Mouse (Mus musculus): Measurements from ENCODE around the gene Gls2. TPM values are rescaled to one million over a fixed set of nuclear protein-coding genes. Genes with fewer than 3 reads are reported as not detected.

Gls2 gene
- polyA plus RNA-seq, 1 experiment = 3.2 TPM

- WGBS = under 1% methylated on average over 58 of the region's 58 CpGs
- Histone ChIP-seq H3K4me3 (replicated peaks; ENCODE audit: control insufficient read depth, low read depth, low read length) (peak within 1 kb of the TSS; percentile 73), H3K27ac (ENCODE audit: control insufficient read depth, insufficient read depth, low read depth, low read length, poor library complexity) (peak within 1 kb of the TSS; percentile 76), H3K4me1 (ENCODE audit: control insufficient read depth, insufficient read depth, low read length) (no peaks in the 10 kb centered on the region; the same call in 1 of the 2 replicates)
- peak; percentile 92 for TF ChIP-seq POLR2A (IDR thresholded peaks at IDR 0.05; ENCODE audit: borderline replicate concordance, control insufficient read depth, low read depth, low read length)
- no peak for TF ChIP-seq CTCF (IDR thresholded peaks at IDR 0.05; ENCODE audit: control insufficient read depth, insufficient read depth, low read length)
Measured at GRCm38 (mm10) chr10:128231697-128232419, 37.6 kb downstream of the Gls2 start, which contains the start of gene Timeless. Gene Timeless (plus strand): TSS chr10:128232065.

GRCm38 (mm10) chr10:128232420-128232985 lies 38.2 kb downstream of the Gls2 start:
- under 1% methylated on average over 14 of the region's 14 CpGs for WGBS
- Histone ChIP-seq H3K27ac (ENCODE audit: control insufficient read depth, insufficient read depth, low read depth, low read length, poor library complexity) (peak overlapping the region; percentile 76), H3K4me3 (replicated peaks; ENCODE audit: control insufficient read depth, low read depth, low read length) (peak overlapping the region; percentile 73), H3K4me1 (ENCODE audit: control insufficient read depth, insufficient read depth, low read length) (no peaks in the 10 kb centered on the region; the same call in 1 of the 2 replicates)
- TF ChIP-seq CTCF (IDR thresholded peaks at IDR 0.05; ENCODE audit: control insufficient read depth, insufficient read depth, low read length) (peak; percentile 71), POLR2A (IDR thresholded peaks at IDR 0.05; ENCODE audit: borderline replicate concordance, control insufficient read depth, low read depth, low read length) (no peak)

- 78% methylated on average over 4 of the region's 4 CpGs for WGBS
- Histone ChIP-seq H3K4me1 (ENCODE audit: control insufficient read depth, insufficient read depth, low read length) (peaks cover 4% of the 10 kb centered on the region; the same call in 1 of the 2 replicates), H3K4me3 (replicated peaks; ENCODE audit: control insufficient read depth, low read depth, low read length) (no peak overlapping the region), H3K27ac (ENCODE audit: control insufficient read depth, insufficient read depth, low read depth, low read length, poor library complexity) (no peak overlapping the region)
- TF ChIP-seq POLR2A (IDR thresholded peaks at IDR 0.05; ENCODE audit: borderline replicate concordance, control insufficient read depth, low read depth, low read length) (no peak), CTCF (IDR thresholded peaks at IDR 0.05; ENCODE audit: control insufficient read depth, insufficient read depth, low read length) (no peak)
Measured at GRCm38 (mm10) chr10:128236321-128236720, 42.1 kb downstream of the Gls2 start.

DNA sequence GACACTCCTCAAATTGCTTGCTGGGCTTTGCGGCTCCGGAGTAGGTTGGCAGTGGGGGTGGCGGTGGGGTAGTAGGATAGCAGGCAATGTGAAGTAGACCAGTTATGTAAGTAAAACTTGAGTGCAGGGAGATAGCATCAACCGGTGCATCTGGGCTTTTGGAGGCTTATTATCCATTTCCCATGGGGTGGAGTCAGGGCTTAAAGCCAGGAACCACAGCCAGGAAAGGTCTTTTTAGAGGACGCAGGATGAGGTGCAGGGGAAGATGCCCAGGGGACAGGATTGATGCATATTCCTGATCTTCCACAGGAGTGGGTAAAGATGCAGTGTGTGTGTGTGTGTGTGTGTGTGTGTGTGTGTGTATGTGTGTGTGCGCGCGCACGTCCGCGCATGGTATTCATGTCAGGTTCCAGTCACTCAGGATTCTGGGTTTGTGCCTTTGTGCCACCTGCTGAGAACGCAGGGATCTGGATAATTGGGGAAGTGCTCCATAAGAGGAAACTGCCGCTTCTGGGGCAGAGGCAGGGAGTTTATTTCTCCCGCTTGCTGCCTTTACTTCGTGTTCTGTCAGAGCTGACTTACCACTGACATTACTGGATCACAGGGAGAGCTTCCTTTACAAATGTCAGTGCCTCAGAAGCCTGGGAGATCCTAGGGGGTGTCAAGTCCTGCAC lies 43.7 kb downstream of the Gls2 start:
- 59% methylated on average over 15 of the region's 15 CpGs for WGBS
- TF ChIP-seq CTCF (IDR thresholded peaks at IDR 0.05; ENCODE audit: control insufficient read depth, insufficient read depth, low read length) (no peak), POLR2A (IDR thresholded peaks at IDR 0.05; ENCODE audit: borderline replicate concordance, control insufficient read depth, low read depth, low read length) (no peak)
- H3K4me1 ChIP-seq (ENCODE audit: control insufficient read depth, insufficient read depth, low read length) = peaks cover 4% of the 10 kb centered on the region; the same call in 1 of the 2 replicates
- peak overlapping the region; percentile 17; the same call in 1 of the 2 replicates for H3K27ac ChIP-seq (ENCODE audit: control insufficient read depth, insufficient read depth, low read depth, low read length, poor library complexity)
- H3K4me3 ChIP-seq (replicated peaks; ENCODE audit: control insufficient read depth, low read depth, low read length) = no peak overlapping the region

DNA sequence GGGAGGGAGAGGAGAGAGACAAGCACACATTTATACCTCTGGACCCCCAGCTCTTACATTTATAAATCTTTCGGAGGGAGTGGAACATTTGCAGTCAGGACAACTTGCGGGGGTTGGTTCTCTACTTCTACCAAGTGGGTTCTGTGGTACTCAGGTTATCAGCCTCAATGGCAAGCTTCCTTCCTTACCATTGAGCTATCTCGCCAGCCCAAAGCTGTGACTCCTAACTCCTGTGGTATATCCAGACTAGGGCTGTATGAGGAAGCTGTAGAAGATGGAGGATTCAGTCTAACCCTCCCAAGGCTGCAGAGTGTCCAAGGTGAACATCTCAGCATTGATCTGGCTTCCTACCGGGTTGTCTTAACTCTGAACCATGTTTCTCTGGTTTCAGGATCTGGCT lies 44.9 kb downstream of the Gls2 start:
- TF ChIP-seq CTCF (IDR thresholded peaks at IDR 0.05; ENCODE audit: control insufficient read depth, insufficient read depth, low read length) (no peak), POLR2A (IDR thresholded peaks at IDR 0.05; ENCODE audit: borderline replicate concordance, control insufficient read depth, low read depth, low read length) (no peak)
- no peak overlapping the region for H3K4me3 ChIP-seq (replicated peaks; ENCODE audit: control insufficient read depth, low read depth, low read length)
- peaks cover 4% of the 10 kb centered on the region; the same call in 1 of the 2 replicates for H3K4me1 ChIP-seq (ENCODE audit: control insufficient read depth, insufficient read depth, low read length)
- 68% methylated on average over 4 of the region's 4 CpGs for WGBS
- H3K27ac ChIP-seq (ENCODE audit: control insufficient read depth, insufficient read depth, low read depth, low read length, poor library complexity) = no peak overlapping the region

- H3K4me3 ChIP-seq (replicated peaks; ENCODE audit: control insufficient read depth, low read depth, low read length) = no peak overlapping the region
Measured at GRCm38 (mm10) chr10:128240131-128240530, 45.9 kb downstream of the Gls2 start.

GRCm38 (mm10) chr10:128243252-128243651 lies 49.0 kb downstream of the Gls2 start:
- 91% methylated on average over 8 of the region's 8 CpGs for WGBS

More at GRCm38 (mm10) chr10:128240131-128240530, 45.9 kb downstream of the Gls2 start:
- WGBS = 77% methylated on average over 18 of the region's 18 CpGs
- TF ChIP-seq CTCF (IDR thresholded peaks at IDR 0.05; ENCODE audit: control insufficient read depth, insufficient read depth, low read length) (no peak), POLR2A (IDR thresholded peaks at IDR 0.05; ENCODE audit: borderline replicate concordance, control insufficient read depth, low read depth, low read length) (no peak)
- Histone ChIP-seq H3K4me1 (ENCODE audit: control insufficient read depth, insufficient read depth, low read length) (peaks cover 4% of the 10 kb centered on the region; the same call in 1 of the 2 replicates), H3K27ac (ENCODE audit: control insufficient read depth, insufficient read depth, low read depth, low read length, poor library complexity) (no peak overlapping the region)

DNA sequence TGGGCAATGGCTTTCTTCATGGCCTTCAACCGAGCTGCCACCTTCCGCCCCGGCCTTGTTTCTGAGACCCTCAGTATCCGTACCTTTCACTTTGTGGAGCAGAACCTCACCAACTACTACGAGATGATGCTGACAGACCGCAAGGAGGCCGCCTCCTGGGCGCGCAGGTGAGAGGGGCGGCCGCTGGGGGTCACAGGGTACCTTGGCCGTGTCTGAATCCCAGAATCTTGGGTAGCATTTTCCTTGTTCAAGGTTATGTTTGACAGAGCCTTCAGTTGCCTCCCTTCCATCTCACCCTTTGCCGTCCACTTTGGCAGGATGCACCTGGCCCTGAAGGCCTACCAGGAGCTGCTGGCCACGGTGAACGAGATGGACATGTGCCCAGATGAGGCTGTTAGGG lies 49.9 kb downstream of the Gls2 start:
- Histone ChIP-seq H3K4me1 (ENCODE audit: control insufficient read depth, insufficient read depth, low read length) (no peaks in the 10 kb centered on the region), H3K4me3 (replicated peaks; ENCODE audit: control insufficient read depth, low read depth, low read length) (no peak overlapping the region), H3K27ac (ENCODE audit: control insufficient read depth, insufficient read depth, low read depth, low read length, poor library complexity) (no peak overlapping the region)
- no peak for TF ChIP-seq POLR2A (IDR thresholded peaks at IDR 0.05; ENCODE audit: borderline replicate concordance, control insufficient read depth, low read depth, low read length)
- TF ChIP-seq CTCF (IDR thresholded peaks at IDR 0.05; ENCODE audit: control insufficient read depth, insufficient read depth, low read length) = no peak
- WGBS = 94% methylated on average over 15 of the region's 15 CpGs

More at GRCm38 (mm10) chr10:128243252-128243651, 49.0 kb downstream of the Gls2 start:
- TF ChIP-seq POLR2A (IDR thresholded peaks at IDR 0.05; ENCODE audit: borderline replicate concordance, control insufficient read depth, low read depth, low read length) = no peak
- Histone ChIP-seq H3K27ac (ENCODE audit: control insufficient read depth, insufficient read depth, low read depth, low read length, poor library complexity) (no peak overlapping the region), H3K4me1 (ENCODE audit: control insufficient read depth, insufficient read depth, low read length) (no peaks in the 10 kb centered on the region), H3K4me3 (replicated peaks; ENCODE audit: control insufficient read depth, low read depth, low read length) (no peak overlapping the region)

Measured in bone marrow, adult 2 months (tissue).